Mouse (Mus musculus) lung, postnatal 0 days (tissue): ENCODE results near the gene Ctcf.

ENCODE experiments used
- CTCF ChIP-seq: IDR thresholded peaks from 2 replicates; pipeline ENCODE4 v1.5.1; 2016; ENCODE audit warnings: antibody characterized with exemption, mild to moderate bottlenecking
- EP300 ChIP-seq: IDR thresholded peaks from 2 replicates; pipeline ENCODE4 v1.6.1; 2016; ENCODE audit warnings: antibody characterized with exemption, mild to moderate bottlenecking, control low read depth

GRCm38 (mm10) chr8:105613037-105613436 is 23.3 kb upstream of the Ctcf start:
- TF ChIP-seq CTCF, result no peak
- no peak for TF ChIP-seq EP300
